Mouse (Mus musculus): ENCODE data around the gene Hoxd4. TPM values are rescaled to one million over a fixed set of nuclear protein-coding genes. Genes with fewer than 3 reads are reported as not detected.
A peak's percentile ranks its signal among the peaks of the same experiment; 100 is the strongest.

Gene Hoxd4
- polyA plus RNA-seq, 1 experiment from 2014 or later: 2.3 TPM

- H3K27me3 ChIP-seq (replicated peaks; ENCODE audit: control insufficient read depth, insufficient read depth, low read length): peaks cover 63% of the 10 kb centered on the region
- H3K27ac ChIP-seq (ENCODE audit: low read depth, low read length): no peak overlapping the region
- H3K36me3 ChIP-seq (ENCODE audit: control insufficient read depth, insufficient read depth, low read length): no peaks in the 10 kb centered on the region
- WGBS: under 1% methylated on average over 16 of the region's 16 CpGs
- ATAC-seq: no peak
- H3K4me3 ChIP-seq (ENCODE audit: low read length): no peak overlapping the region
- H3K9ac ChIP-seq (ENCODE audit: low read depth, low read length): no peak overlapping the region
- peaks cover 5% of the 10 kb centered on the region; the same call in 1 of the 2 replicates for H3K4me1 ChIP-seq (ENCODE audit: control insufficient read depth, insufficient read depth, low read depth, low read length)
- peak overlapping the region; percentile 14; the same call in 1 of the 2 replicates for H3K4me2 ChIP-seq (ENCODE audit: low read length)
- no peaks in the 10 kb centered on the region for H3K9me3 ChIP-seq (ENCODE audit: control insufficient read depth, low read length)
These were observed 693 bp upstream of the Hoxd4 start for GRCm38 (mm10) chr2:74710929-74711543.

- no peaks in the 10 kb centered on the region for H3K36me3 ChIP-seq (ENCODE audit: control insufficient read depth, insufficient read depth, low read length)
- H3K4me1 ChIP-seq (ENCODE audit: control insufficient read depth, insufficient read depth, low read depth, low read length): peaks cover 7% of the 10 kb centered on the region; the same call in 1 of the 2 replicates
- 7% methylated on average over 19 of the region's 19 CpGs for WGBS
- H3K27me3 ChIP-seq (replicated peaks; ENCODE audit: control insufficient read depth, insufficient read depth, low read length): peaks cover 60% of the 10 kb centered on the region
- no peak overlapping the region for H3K27ac ChIP-seq (ENCODE audit: low read depth, low read length)
- H3K9me3 ChIP-seq (ENCODE audit: control insufficient read depth, low read length): no peaks in the 10 kb centered on the region
- peak overlapping the region; percentile 16 for H3K4me3 ChIP-seq (ENCODE audit: low read length)
- ATAC-seq: no peak
- no peak overlapping the region for H3K4me2 ChIP-seq (ENCODE audit: low read length)
- H3K9ac ChIP-seq (ENCODE audit: low read depth, low read length): no peak overlapping the region
These were observed 1.8 kb downstream of the Hoxd4 start for GRCm38 (mm10) chr2:74713239-74714150.

- Histone ChIP-seq H3K4me3 (ENCODE audit: low read length) (peak overlapping the region; percentile 16), H3K27me3 (replicated peaks; ENCODE audit: control insufficient read depth, insufficient read depth, low read length) (peaks cover 58% of the 10 kb centered on the region), H3K4me2 (ENCODE audit: low read length) (no peak overlapping the region)
These were observed 2.5 kb downstream of the Hoxd4 start for GRCm38 (mm10) chr2:74714156-74714789.

GRCm38 (mm10) chr2:74714881-74715280 lies 3.2 kb downstream of the Hoxd4 start:
- H3K4me2 ChIP-seq (ENCODE audit: low read length): no peak overlapping the region
- H3K9me3 ChIP-seq (ENCODE audit: control insufficient read depth, low read length): no peaks in the 10 kb centered on the region
- H3K4me1 ChIP-seq (ENCODE audit: control insufficient read depth, insufficient read depth, low read depth, low read length): peaks cover 7% of the 10 kb centered on the region; the same call in 1 of the 2 replicates
- peaks cover 60% of the 10 kb centered on the region for H3K27me3 ChIP-seq (replicated peaks; ENCODE audit: control insufficient read depth, insufficient read depth, low read length)
- peak; percentile 60 for ATAC-seq
- H3K9ac ChIP-seq (ENCODE audit: low read depth, low read length): no peak overlapping the region
- peak overlapping the region; percentile 16 for H3K4me3 ChIP-seq (ENCODE audit: low read length)
- 1% methylated on average over 14 of the region's 14 CpGs for WGBS
- H3K36me3 ChIP-seq (ENCODE audit: control insufficient read depth, insufficient read depth, low read length): no peaks in the 10 kb centered on the region
- H3K27ac ChIP-seq (ENCODE audit: low read depth, low read length): no peak overlapping the region

More at GRCm38 (mm10) chr2:74714156-74714789, 2.5 kb downstream of the Hoxd4 start:
- 5% methylated on average over 18 of the region's 18 CpGs for WGBS
- no peak overlapping the region for H3K27ac ChIP-seq (ENCODE audit: low read depth, low read length)
- no peak for ATAC-seq
- peaks cover 7% of the 10 kb centered on the region; the same call in 1 of the 2 replicates for H3K4me1 ChIP-seq (ENCODE audit: control insufficient read depth, insufficient read depth, low read depth, low read length)
- H3K36me3 ChIP-seq (ENCODE audit: control insufficient read depth, insufficient read depth, low read length): no peaks in the 10 kb centered on the region
- no peaks in the 10 kb centered on the region for H3K9me3 ChIP-seq (ENCODE audit: control insufficient read depth, low read length)
- no peak overlapping the region for H3K9ac ChIP-seq (ENCODE audit: low read depth, low read length)

- peaks cover 56% of the 10 kb centered on the region for H3K27me3 ChIP-seq (replicated peaks; ENCODE audit: control insufficient read depth, insufficient read depth, low read length)
- H3K9ac ChIP-seq (ENCODE audit: low read depth, low read length): peak overlapping the region; percentile 42; the same call in 1 of the 2 replicates
- WGBS: 3% methylated on average over 26 of the region's 26 CpGs
- H3K4me2 ChIP-seq (ENCODE audit: low read length): peak overlapping the region; percentile 65
- H3K9me3 ChIP-seq (ENCODE audit: control insufficient read depth, low read length): no peaks in the 10 kb centered on the region
- no peak overlapping the region for H3K27ac ChIP-seq (ENCODE audit: low read depth, low read length)
- peak overlapping the region; percentile 31 for H3K4me3 ChIP-seq (ENCODE audit: low read length)
- H3K4me1 ChIP-seq (ENCODE audit: control insufficient read depth, insufficient read depth, low read depth, low read length): peaks cover 7% of the 10 kb centered on the region; the same call in 1 of the 2 replicates
- peak; percentile 78 for ATAC-seq
- H3K36me3 ChIP-seq (ENCODE audit: control insufficient read depth, insufficient read depth, low read length): no peaks in the 10 kb centered on the region
These were observed 3.9 kb downstream of the Hoxd4 start for GRCm38 (mm10) chr2:74715504-74716241.

GRCm38 (mm10) chr2:74720384-74720783 lies 8.7 kb downstream of the Hoxd4 start:
- no peaks in the 10 kb centered on the region for H3K9me3 ChIP-seq (ENCODE audit: control insufficient read depth, low read length)
- no peak for ATAC-seq
- no peak overlapping the region for H3K4me3 ChIP-seq (ENCODE audit: low read length)
- peaks cover 2% of the 10 kb centered on the region; the same call in 1 of the 2 replicates for H3K4me1 ChIP-seq (ENCODE audit: control insufficient read depth, insufficient read depth, low read depth, low read length)
- WGBS: 18% methylated on average over 2 of the region's 2 CpGs
- no peaks in the 10 kb centered on the region for H3K36me3 ChIP-seq (ENCODE audit: control insufficient read depth, insufficient read depth, low read length)
- peaks cover 67% of the 10 kb centered on the region for H3K27me3 ChIP-seq (replicated peaks; ENCODE audit: control insufficient read depth, insufficient read depth, low read length)
- no peak overlapping the region for H3K9ac ChIP-seq (ENCODE audit: low read depth, low read length)
- no peak overlapping the region for H3K27ac ChIP-seq (ENCODE audit: low read depth, low read length)
- H3K4me2 ChIP-seq (ENCODE audit: low read length): no peak overlapping the region

GRCm38 (mm10) chr2:74720955-74721491 lies 9.3 kb downstream of the Hoxd4 start:
- Histone ChIP-seq H3K4me3 (ENCODE audit: low read length) (no peak overlapping the region), H3K27me3 (replicated peaks; ENCODE audit: control insufficient read depth, insufficient read depth, low read length) (peaks cover 62% of the 10 kb centered on the region), H3K9ac (ENCODE audit: low read depth, low read length) (no peak overlapping the region), H3K27ac (ENCODE audit: low read depth, low read length) (no peak overlapping the region), H3K4me1 (ENCODE audit: control insufficient read depth, insufficient read depth, low read depth, low read length) (peaks cover 2% of the 10 kb centered on the region; the same call in 1 of the 2 replicates), H3K9me3 (ENCODE audit: control insufficient read depth, low read length) (no peaks in the 10 kb centered on the region), H3K36me3 (ENCODE audit: control insufficient read depth, insufficient read depth, low read length) (no peaks in the 10 kb centered on the region), H3K4me2 (ENCODE audit: low read length) (no peak overlapping the region)
- WGBS: 19% methylated on average over 5 of the region's 5 CpGs
- ATAC-seq: no peak

- no peak overlapping the region for H3K27ac ChIP-seq (ENCODE audit: low read depth, low read length)
- peaks cover 2% of the 10 kb centered on the region for H3K4me1 ChIP-seq (ENCODE audit: control insufficient read depth, insufficient read depth, low read depth, low read length)
- no peaks in the 10 kb centered on the region for H3K9me3 ChIP-seq (ENCODE audit: control insufficient read depth, low read length)
- no peak overlapping the region for H3K4me3 ChIP-seq (ENCODE audit: low read length)
- H3K9ac ChIP-seq (ENCODE audit: low read depth, low read length): no peak overlapping the region
- ATAC-seq: no peak
- H3K36me3 ChIP-seq (ENCODE audit: control insufficient read depth, insufficient read depth, low read length): no peaks in the 10 kb centered on the region
- no peak overlapping the region; the same call in 1 of the 2 replicates for H3K4me2 ChIP-seq (ENCODE audit: low read length)
- H3K27me3 ChIP-seq (replicated peaks; ENCODE audit: control insufficient read depth, insufficient read depth, low read length): peaks cover 60% of the 10 kb centered on the region
- 12% methylated on average over 6 of the region's 6 CpGs for WGBS
These were observed 10.2 kb downstream of the Hoxd4 start for GRCm38 (mm10) chr2:74721882-74722281.
